Mouse (Mus musculus) limb, embryonic 12.5 days (tissue): ENCODE data around the gene BC034090. TPM values are rescaled to one million over a fixed set of nuclear protein-coding genes. Genes with fewer than 3 reads are reported as not detected.
A peak's percentile ranks its signal among the peaks of the same experiment; 100 is the strongest.

Experiments
- ATAC-seq: fragments of 200-750 bp; cut with Nextera tagmentation; 2 replicates; pipeline ENCODE4 v1.8.0; 2017; ENCODE audit warnings: low read depth, moderate TSS enrichment; ENCODE audit not compliant: insufficient number of reproducible peaks, insufficient read depth, low FRiP score, low TSS enrichment
- H3K27ac ChIP-seq: fragments of 300-500 bp; sonication (generic); 2 replicates; pipeline ENCODE4 v1.5.1; 2016; ENCODE audit warnings: mild to moderate bottlenecking, moderate library complexity
- H3K27me3 ChIP-seq: fragments of 300-500 bp; sonication (generic); 2 replicates; pipeline ENCODE4 v1.6.1; 2016; ENCODE audit warnings: mild to moderate bottlenecking, moderate library complexity
- H3K36me3 ChIP-seq: fragments of 300-500 bp; sonication (generic); 2 replicates; pipeline ENCODE4 v1.6.1; 2016; ENCODE audit warnings: mild to moderate bottlenecking, moderate library complexity
- H3K4me1 ChIP-seq: fragments of 300-500 bp; sonication (generic); replicated peaks from 2 replicates; pipeline ENCODE4 v1.6.1; 2016
- H3K4me2 ChIP-seq: fragments of 300-500 bp; sonication (generic); 2 replicates; pipeline ENCODE4 v1.6.1; 2016; ENCODE audit warnings: mild to moderate bottlenecking, moderate library complexity
- H3K4me3 ChIP-seq: fragments of 300-500 bp; sonication (generic); replicated peaks from 2 replicates; pipeline ENCODE4 v1.5.1; 2016; ENCODE audit warnings: mild to moderate bottlenecking
- H3K9ac ChIP-seq: fragments of 300-500 bp; sonication (generic); replicated peaks from 2 replicates; pipeline ENCODE4 v1.6.1; 2016; ENCODE audit warnings: mild to moderate bottlenecking, moderate library complexity
- H3K9me3 ChIP-seq: fragments of 300-500 bp; sonication (generic); 2 replicates; pipeline ENCODE4 v1.6.1; 2016; ENCODE audit warnings: mild to moderate bottlenecking, moderate library complexity
- WGBS: fragments of 180-500 bp; shearing (Covaris S2); methylation state at CpG from one replicate; pipeline ENCODE4 v1.1.7; 2016; 5-methylcytosine and 5-hydroxymethylcytosine counted together
- polyA plus RNA-seq: library from polyadenylated mRNA; unstranded; fragments of >200 nt; fragmentation: Nextera tagmentation; extraction: Ambion mirVana; gene quantifications from 2 replicates; pipeline ENCODE4 v1.2.1, GENCODE M21; 2016

The BC034090 gene
- polyA plus RNA-seq, 1 experiment from 2014 or later: 8.4 TPM

DNA sequence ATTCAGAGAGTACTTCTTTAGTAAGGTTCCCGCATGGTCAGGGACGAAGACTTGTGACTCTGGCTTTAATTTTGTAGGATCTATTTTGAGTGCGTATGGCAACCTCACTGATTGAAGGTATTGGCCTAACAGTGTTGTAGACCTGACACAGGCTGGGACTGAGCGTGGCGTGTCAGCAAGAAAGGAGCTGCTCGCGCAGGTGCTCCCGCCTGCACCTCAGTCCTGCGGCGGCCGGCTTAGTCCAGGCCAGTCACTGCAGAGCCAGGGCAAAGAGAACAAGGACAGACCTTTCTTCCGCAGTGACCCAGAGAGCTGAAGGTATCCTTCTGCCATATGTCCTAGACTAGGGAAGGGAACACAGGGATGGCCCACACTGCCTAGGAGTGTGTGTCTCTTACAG lies 40.3 kb downstream of the BC034090 start:
- Histone ChIP-seq H3K27me3 (no peaks in the 10 kb centered on the region), H3K9ac (no peak overlapping the region), H3K36me3 (peaks cover 79% of the 10 kb centered on the region), H3K27ac (peak overlapping the region; percentile 64), H3K4me3 (no peak overlapping the region), H3K4me1 (peaks cover 39% of the 10 kb centered on the region), H3K4me2 (no peak overlapping the region), H3K9me3 (no peaks in the 10 kb centered on the region)
- ATAC-seq: no peak; the same call in 1 of the 2 replicates
- 93% methylated on average over 12 of the region's 12 CpGs for WGBS

GRCm38 (mm10) chr1:155203101-155203500 lies 41.1 kb downstream of the BC034090 start:
- WGBS: 84% methylated on average over 7 of the region's 7 CpGs
- no peaks in the 10 kb centered on the region for H3K9me3 ChIP-seq
- peaks cover 39% of the 10 kb centered on the region for H3K4me1 ChIP-seq
- H3K36me3 ChIP-seq: peaks cover 87% of the 10 kb centered on the region
- no peak overlapping the region for H3K27ac ChIP-seq
- no peak overlapping the region for H3K9ac ChIP-seq
- ATAC-seq: no peak
- no peak overlapping the region for H3K4me2 ChIP-seq
- H3K27me3 ChIP-seq: no peaks in the 10 kb centered on the region
- H3K4me3 ChIP-seq: no peak overlapping the region

GRCm38 (mm10) chr1:155202472-155202871 lies 41.8 kb downstream of the BC034090 start:
- Histone ChIP-seq H3K27me3 (no peaks in the 10 kb centered on the region), H3K4me2 (no peak overlapping the region), H3K9ac (no peak overlapping the region), H3K36me3 (peaks cover 88% of the 10 kb centered on the region), H3K27ac (peak overlapping the region; percentile 14; the same call in 1 of the 2 replicates), H3K4me3 (no peak overlapping the region), H3K9me3 (no peaks in the 10 kb centered on the region), H3K4me1 (peaks cover 39% of the 10 kb centered on the region)
- WGBS: 66% methylated on average over 5 of the region's 5 CpGs
- no peak for ATAC-seq

DNA sequence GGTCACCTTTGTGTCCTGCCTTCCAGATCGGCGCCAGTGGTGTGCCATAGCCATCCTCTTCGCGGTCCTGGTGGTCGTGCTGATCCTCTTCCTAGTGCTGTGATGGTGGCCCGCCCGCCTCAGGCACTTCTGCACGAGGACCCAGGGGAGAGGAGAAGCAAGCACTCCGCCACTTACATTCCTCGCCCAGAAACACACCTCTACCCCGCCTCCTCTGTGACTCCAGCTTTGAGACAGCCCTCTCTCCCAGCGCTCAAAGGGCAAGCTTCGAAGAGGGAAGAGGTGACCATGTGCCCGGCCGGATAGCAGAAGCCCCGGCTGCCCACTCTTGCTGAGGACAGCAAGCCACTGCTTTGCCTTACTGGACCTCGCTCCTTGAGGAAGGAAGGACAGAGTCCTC lies 42.3 kb downstream of the BC034090 start:
- H3K4me3 ChIP-seq: no peak overlapping the region
- H3K27ac ChIP-seq: no peak overlapping the region
- no peak overlapping the region for H3K9ac ChIP-seq
- peaks cover 39% of the 10 kb centered on the region for H3K4me1 ChIP-seq
- no peak overlapping the region for H3K4me2 ChIP-seq
- H3K27me3 ChIP-seq: no peaks in the 10 kb centered on the region
- no peaks in the 10 kb centered on the region for H3K9me3 ChIP-seq
- no peak for ATAC-seq
- 77% methylated on average over 17 of the region's 17 CpGs for whole genome bisulfite sequencing
- peaks cover 88% of the 10 kb centered on the region for H3K36me3 ChIP-seq

DNA sequence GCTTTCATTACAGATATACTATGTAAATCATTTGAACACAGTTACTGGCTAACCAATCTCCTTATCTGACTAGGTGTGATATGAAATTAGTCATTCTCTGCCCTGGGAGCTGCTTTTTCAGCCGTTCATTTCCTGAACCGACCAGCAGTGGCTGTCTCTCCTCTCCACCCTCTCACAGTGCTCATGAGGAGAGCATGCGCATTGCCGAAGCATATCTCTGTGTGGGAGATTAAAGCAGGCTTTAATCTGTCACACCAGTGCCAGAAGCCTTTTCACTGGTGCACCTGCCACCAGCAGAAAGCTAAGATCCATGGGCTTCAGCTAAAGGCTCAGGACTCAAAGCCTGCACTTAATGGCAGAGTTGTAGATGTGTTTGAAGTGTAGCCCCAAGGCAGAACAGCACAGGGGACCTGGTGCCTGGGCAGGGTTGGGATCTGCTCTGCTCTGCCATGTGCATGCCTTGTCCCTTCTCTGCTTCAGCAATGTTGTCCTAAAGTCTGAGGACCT lies 42.8 kb downstream of the BC034090 start:
- H3K9ac ChIP-seq: no peak overlapping the region
- WGBS: 74% methylated on average over 4 of the region's 4 CpGs
- no peak overlapping the region for H3K4me3 ChIP-seq
- H3K4me2 ChIP-seq: no peak overlapping the region
- H3K4me1 ChIP-seq: peaks cover 36% of the 10 kb centered on the region
- no peak for ATAC-seq
- H3K27me3 ChIP-seq: no peaks in the 10 kb centered on the region
- no peaks in the 10 kb centered on the region for H3K9me3 ChIP-seq
- peaks cover 88% of the 10 kb centered on the region for H3K36me3 ChIP-seq
- no peak overlapping the region for H3K27ac ChIP-seq

DNA sequence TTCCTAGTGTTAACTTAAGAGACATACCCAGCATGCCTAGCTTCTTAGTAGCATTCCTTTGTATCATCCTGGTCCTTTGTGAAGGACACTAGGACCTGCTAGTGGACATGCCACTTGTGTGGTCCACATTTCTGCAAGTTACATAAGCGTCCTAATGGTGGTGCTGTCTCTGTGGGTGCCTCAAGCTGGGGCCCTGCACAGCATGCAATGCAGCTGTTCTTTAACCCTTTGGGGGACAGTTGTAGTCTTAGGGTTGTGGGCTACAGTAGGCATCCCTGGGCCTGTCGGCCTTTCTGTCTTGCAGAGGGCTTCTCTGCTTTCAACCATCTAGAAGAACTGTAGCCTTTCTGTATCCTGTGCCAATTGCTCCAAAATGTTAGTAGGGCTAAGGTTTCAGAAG lies 43.3 kb downstream of the BC034090 start:
- peaks cover 32% of the 10 kb centered on the region for H3K4me1 ChIP-seq
- no peak overlapping the region for H3K4me3 ChIP-seq
- WGBS: 45% methylated on average over 2 of the region's 2 CpGs
- no peak overlapping the region for H3K9ac ChIP-seq
- peaks cover 85% of the 10 kb centered on the region for H3K36me3 ChIP-seq
- H3K9me3 ChIP-seq: no peaks in the 10 kb centered on the region
- no peak for ATAC-seq
- no peak overlapping the region for H3K27ac ChIP-seq
- H3K4me2 ChIP-seq: no peak overlapping the region
- H3K27me3 ChIP-seq: no peaks in the 10 kb centered on the region

DNA sequence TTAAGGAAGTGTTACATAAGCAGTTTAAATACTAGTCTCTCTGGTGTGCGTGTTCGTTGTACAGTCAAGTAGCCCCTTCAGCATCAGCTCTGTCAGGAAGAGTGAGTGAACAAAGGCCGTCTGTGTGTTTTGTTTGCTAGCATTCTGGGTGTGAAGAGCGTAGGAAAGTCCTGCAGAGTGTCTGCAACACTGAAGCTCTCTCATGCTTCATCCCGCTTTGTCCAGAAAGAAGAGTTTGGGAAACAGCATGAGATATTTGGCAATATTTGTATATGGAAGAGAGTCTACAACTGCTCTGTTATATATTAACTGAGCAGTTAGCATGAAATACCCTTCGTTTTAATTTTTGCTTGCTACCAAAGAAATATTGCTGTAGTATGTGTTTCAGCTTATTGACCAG lies 44.7 kb downstream of the BC034090 start:
- no peaks in the 10 kb centered on the region for H3K27me3 ChIP-seq
- H3K4me1 ChIP-seq: peaks cover 17% of the 10 kb centered on the region
- no peak overlapping the region for H3K4me3 ChIP-seq
- no peak overlapping the region for H3K9ac ChIP-seq
- no peaks in the 10 kb centered on the region for H3K9me3 ChIP-seq
- no peak overlapping the region for H3K4me2 ChIP-seq
- H3K27ac ChIP-seq: no peak overlapping the region
- WGBS: 86% methylated on average over 6 of the region's 6 CpGs
- ATAC-seq: no peak
- H3K36me3 ChIP-seq: peaks cover 90% of the 10 kb centered on the region

- H3K36me3 ChIP-seq: peaks cover 92% of the 10 kb centered on the region
- ATAC-seq: no peak
- no peak overlapping the region for H3K9ac ChIP-seq
- H3K4me3 ChIP-seq: no peak overlapping the region
- no peak overlapping the region for H3K27ac ChIP-seq
- H3K4me1 ChIP-seq: peaks cover 4% of the 10 kb centered on the region; the same call in 1 of the 2 replicates
- no peaks in the 10 kb centered on the region for H3K9me3 ChIP-seq
- H3K4me2 ChIP-seq: no peak overlapping the region
- no peaks in the 10 kb centered on the region for H3K27me3 ChIP-seq
- WGBS: 85% methylated on average over 4 of the region's 4 CpGs
These were observed 47.6 kb downstream of the BC034090 start for GRCm38 (mm10) chr1:155196691-155197090.

DNA sequence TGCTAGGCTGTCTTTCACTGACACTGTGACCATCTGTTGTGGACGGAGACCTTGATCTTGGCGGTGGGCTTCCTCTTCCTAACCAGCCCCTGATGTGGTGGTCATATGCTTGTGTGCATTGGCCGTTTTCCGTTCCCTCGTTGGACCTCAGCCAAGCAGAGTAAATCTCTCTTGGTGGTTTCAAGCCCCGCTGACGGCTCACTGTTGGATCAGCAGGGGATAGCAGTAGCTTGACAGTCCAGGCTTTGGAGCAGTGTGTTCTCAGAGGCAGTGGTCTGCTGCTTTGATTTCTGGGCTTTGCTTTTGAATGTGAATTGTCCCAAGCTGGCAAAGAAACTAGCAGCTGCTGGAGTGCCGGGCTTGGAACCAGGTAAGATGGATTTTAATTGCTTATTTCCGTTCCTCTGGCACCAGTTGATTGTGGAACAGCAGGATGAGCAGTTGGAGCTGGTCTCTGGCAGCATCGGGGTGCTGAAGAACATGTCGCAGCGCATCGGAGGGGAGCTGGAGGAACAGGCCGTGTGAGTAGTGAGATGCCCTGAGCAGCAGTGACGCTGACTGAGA lies 51.4 kb downstream of the BC034090 start:
- H3K4me3 ChIP-seq: no peak overlapping the region
- WGBS: 76% methylated on average over 15 of the region's 15 CpGs
- no peak overlapping the region for H3K27ac ChIP-seq
- no peaks in the 10 kb centered on the region for H3K9me3 ChIP-seq
- no peak for ATAC-seq
- 0 out of 2 replicates have a peak, but pooled peaks cover 4% of the 10 kb centered on the region for H3K4me1 ChIP-seq
- no peak overlapping the region for H3K9ac ChIP-seq
- H3K36me3 ChIP-seq: peaks cover 89% of the 10 kb centered on the region
- H3K4me2 ChIP-seq: no peak overlapping the region
- H3K27me3 ChIP-seq: no peaks in the 10 kb centered on the region

- WGBS: 93% methylated on average over 2 of the region's 2 CpGs
- Histone ChIP-seq H3K4me3 (no peak overlapping the region), H3K27me3 (no peaks in the 10 kb centered on the region), H3K9me3 (no peaks in the 10 kb centered on the region), H3K9ac (no peak overlapping the region), H3K4me2 (no peak overlapping the region), H3K27ac (no peak overlapping the region), H3K4me1 (0 out of 2 replicates have a peak, but pooled peaks cover 5% of the 10 kb centered on the region), H3K36me3 (peaks cover 84% of the 10 kb centered on the region)
- ATAC-seq: no peak
These were observed 52.6 kb downstream of the BC034090 start for GRCm38 (mm10) chr1:155191671-155192070.

DNA sequence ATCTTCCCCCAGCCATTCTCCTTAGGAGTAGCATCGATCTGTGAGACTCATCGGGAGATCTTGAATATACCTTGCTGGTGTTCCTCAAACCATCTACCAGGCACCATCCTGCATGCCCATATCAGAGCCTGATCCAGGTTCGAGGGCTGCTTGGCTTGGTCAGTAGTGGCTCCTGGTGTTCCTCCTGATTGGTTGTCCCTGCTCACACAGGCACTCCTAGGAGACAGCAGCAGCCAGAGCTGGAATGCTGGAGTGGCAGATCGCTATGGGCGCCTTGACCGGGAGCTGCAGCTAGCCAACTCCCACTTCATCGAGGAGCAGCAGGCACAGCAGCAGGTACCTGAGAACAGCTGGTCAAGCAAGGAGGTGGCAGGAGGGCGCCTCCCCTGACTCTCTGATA lies 53.0 kb downstream of the BC034090 start:
- H3K9me3 ChIP-seq: no peaks in the 10 kb centered on the region
- H3K4me1 ChIP-seq: peaks cover 9% of the 10 kb centered on the region; the same call in 1 of the 2 replicates
- H3K36me3 ChIP-seq: peaks cover 80% of the 10 kb centered on the region
- ATAC-seq: no peak
- no peaks in the 10 kb centered on the region for H3K27me3 ChIP-seq
- H3K4me3 ChIP-seq: no peak overlapping the region
- 95% methylated on average over 8 of the region's 8 CpGs for WGBS
- no peak overlapping the region for H3K9ac ChIP-seq
- H3K4me2 ChIP-seq: no peak overlapping the region
- H3K27ac ChIP-seq: no peak overlapping the region

GRCm38 (mm10) chr1:155188656-155189055 lies 55.6 kb downstream of the BC034090 start:
- WGBS: 94% methylated on average over 4 of the region's 4 CpGs

More at GRCm38 (mm10) chr1:155188656-155189055, 55.6 kb downstream of the BC034090 start:
- peaks cover 67% of the 10 kb centered on the region for H3K36me3 ChIP-seq
- no peak overlapping the region for H3K4me2 ChIP-seq
- H3K9ac ChIP-seq: no peak overlapping the region
- ATAC-seq: no peak
- H3K4me1 ChIP-seq: peaks cover 9% of the 10 kb centered on the region; the same call in 1 of the 2 replicates
- no peak overlapping the region for H3K4me3 ChIP-seq
- no peaks in the 10 kb centered on the region for H3K9me3 ChIP-seq
- H3K27me3 ChIP-seq: no peaks in the 10 kb centered on the region
- no peak overlapping the region for H3K27ac ChIP-seq
